Mouse (Mus musculus) erythroid progenitor cell, adult 5-6 weeks (primary cell): ENCODE results near the gene Lgals9. TPM values are rescaled to one million over a fixed set of nuclear protein-coding genes. Genes with fewer than 3 reads are reported as not detected.

ENCODE experiments used
- ATAC-seq: replicated peaks from 2 replicates; pipeline ENCODE4 v1.8.0; 2016; ENCODE audit warnings: moderate number of reproducible peaks, mild to moderate bottlenecking, moderate TSS enrichment, inconsistent platforms; ENCODE audit not compliant: poor library complexity, low FRiP score, severe bottlenecking
- total RNA-seq, 2 experiments: library from RNA; stranded (forward) in 1 of 2; stranded (reverse) in 1 of 2; fragments of 150-400 nt in 1 of 2; fragments of 186-747, 209-891 nt in 1 of 2; gene quantifications; 2 replicates each; pipeline versions ENCODE4 v1.2.3 to v1.2.4; 2015 to 2017; ENCODE audit warnings: low replicate concordance in 2 of 2

Lgals9 gene
- total RNA-seq (2015; ENCODE audit: low replicate concordance) (137 and 146 TPM in 2 replicates), total RNA-seq (2017; ENCODE audit: low replicate concordance) (14.2 and 28.0 TPM in 2 replicates)

DNA sequence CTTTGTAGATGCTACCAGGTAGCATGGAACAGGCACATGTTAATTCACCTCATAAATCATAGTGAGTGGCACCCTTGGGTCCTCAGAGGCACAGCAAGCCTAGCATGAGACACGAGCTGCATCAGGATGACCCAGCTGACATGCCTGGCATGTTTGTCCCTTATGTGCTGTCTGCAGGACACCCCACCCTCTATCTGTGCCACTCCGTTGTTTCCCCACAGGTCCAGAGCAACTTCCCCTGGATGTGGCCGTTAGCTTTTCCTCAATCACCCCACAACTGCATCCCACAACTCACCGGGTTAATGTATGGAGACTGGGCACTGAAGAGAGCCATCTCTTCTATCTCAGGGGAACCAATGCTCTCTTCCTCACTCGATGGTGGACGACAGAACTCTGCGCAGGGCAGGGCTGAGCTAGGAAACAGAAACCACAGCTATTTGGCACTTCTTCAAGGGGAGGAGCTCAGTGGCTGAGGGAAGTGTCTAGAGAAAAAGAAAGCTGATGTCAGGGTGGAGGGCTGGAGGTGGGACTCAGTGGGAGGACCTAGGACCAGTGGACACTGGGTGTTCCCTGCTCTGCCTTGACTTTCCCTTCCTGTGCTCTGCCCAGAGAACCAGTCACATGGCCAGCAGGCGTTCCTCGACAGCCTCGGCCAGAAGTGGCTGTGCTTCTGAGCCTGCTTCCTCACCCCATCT, at the start of gene Lgals9:
Lgals9 (minus strand) TSS at position 464 of the 695 bp plus-strand sequence.
- peak; percentile 84 for ATAC-seq

DNA sequence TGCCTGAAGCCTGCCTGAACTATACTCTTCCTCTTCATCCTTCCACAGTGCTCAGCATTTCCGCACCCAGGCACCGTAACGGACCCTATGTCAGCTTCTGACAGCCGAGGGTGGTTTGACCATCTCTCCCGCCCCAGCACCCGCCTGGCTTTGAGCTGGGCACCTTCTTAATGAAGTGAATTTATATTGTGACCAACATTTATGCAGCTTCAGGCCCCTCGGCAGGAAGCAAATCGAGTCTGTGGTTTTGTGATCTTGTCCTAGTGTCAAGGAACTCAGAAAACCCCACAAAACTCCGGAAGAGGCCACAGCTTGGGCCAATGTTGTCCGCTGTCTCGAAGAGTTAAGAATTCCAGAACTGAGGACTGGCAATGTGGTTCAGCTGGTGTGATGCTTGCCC, 48.9 kb upstream of the Lgals9 start:
- ATAC-seq = no peak

DNA sequence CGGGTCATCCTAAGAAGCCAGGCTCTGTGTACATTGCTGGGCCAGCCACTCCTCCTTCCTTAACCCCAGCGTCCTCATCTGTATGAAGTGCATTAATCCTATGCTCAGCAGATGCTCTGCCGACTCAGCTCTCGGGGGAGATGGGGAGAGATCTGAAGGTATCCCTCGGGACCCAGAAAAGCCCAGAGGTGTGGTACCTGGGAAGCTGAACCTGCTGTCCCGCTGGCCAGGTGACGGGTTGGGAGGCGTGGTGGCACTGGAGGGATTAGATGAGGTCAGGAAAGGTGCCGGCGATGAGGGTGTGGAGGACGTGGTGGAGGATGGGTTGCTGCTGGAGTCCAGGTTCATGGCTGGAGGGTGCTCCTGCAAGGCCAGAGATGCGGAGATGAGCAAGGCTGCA, 48.3 kb upstream of the Lgals9 start:
- ATAC-seq = no peak

- no peak for ATAC-seq
These were observed 46.7 kb upstream of the Lgals9 start for GRCm38 (mm10) chr11:79031452-79031746.

- peak; percentile 47; the same call in 1 of the 2 replicates for ATAC-seq
These were observed 46.1 kb upstream of the Lgals9 start for GRCm38 (mm10) chr11:79030570-79031451.

DNA sequence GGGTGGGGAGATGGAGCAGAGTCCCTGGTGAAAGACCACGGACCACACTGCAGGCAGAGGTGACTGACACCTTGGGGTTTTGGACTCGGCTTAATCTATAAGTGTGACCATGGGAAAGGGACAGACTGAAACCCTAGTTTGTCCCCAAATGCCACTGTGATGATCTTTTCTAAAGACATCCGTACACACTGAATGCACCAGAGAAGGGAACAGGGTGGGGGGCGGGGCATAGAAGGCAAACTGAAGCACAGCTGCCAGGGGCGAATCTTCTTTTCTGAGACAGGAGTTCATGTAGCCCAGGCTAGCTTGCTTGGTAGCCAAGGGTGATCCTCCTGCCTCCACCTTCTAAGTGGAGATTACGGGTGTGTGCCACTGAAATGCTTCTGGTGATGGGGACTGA, 39.0 kb upstream of the Lgals9 start:
- ATAC-seq = no peak

DNA sequence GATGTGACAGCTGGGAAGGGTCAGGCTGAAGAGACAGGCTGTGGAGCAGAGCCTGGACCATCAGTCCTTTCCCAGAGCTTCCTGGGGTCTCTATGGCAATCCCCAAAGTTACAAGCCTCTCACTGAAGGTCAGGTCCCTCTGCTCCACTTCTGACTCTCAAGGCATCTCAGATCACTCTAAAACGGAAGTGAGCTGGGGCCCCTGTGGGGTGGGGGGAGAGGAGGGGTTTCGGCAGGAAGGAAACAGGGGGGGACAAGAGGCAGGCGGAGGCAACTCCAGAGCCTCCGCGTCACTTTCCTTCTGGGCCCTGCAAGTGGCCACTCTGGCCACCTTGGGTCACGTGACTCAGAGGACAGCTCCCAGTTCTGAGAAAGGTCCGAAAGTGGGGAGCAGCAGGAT, 38.6 kb upstream of the Lgals9 start:
- no peak for ATAC-seq

DNA sequence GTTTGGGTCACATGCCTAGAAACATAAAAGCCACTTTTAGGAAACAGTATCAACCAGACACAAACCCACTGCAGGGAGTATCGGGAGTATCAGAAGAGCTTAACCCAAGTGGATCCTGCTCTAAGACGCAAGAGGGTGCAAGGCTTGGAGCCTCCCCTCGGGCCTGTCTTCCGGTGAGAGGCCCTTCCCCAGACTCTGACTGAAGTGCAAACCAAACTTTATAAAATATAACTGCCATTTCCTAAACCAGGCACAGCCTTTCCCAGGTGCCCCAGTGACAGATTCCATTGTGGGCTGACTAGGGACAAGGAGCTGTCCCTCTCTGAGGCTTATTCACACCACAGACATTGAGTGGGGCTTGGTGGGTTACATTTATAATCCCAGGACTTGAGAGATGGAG, 38.1 kb upstream of the Lgals9 start:
- ATAC-seq = no peak

DNA sequence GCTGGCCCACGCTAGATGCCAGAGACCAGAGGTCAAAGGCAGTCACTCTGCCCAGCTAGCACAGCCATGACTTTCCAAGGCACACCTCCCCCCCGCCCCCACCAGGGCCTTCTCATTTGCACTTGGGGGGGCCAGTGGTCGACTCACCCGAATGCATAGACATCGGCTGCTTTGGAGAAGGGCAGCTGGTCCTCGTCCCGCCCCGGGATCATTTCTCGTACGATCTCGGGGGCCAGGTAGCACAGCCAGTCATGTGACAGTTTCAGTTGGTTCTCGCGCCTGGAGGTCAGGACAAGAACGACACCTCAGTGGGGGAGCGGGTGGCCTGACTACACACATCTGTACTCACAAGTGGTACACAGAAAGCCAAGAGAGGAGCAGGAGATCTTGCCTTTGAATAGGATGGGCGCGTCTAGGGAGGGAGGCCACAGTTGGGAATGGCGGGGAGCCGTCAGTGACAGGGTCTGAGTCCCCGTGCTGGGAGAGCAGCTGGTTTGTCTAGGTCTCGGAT, 35.8 kb upstream of the Lgals9 start:
- ATAC-seq = no peak

- peak; percentile 49; the same call in 1 of the 2 replicates for ATAC-seq
These were observed 35.2 kb upstream of the Lgals9 start for GRCm38 (mm10) chr11:79019839-79020534.

- peak; percentile 69 for ATAC-seq
These were observed 34.4 kb upstream of the Lgals9 start for GRCm38 (mm10) chr11:79018954-79019704.

DNA sequence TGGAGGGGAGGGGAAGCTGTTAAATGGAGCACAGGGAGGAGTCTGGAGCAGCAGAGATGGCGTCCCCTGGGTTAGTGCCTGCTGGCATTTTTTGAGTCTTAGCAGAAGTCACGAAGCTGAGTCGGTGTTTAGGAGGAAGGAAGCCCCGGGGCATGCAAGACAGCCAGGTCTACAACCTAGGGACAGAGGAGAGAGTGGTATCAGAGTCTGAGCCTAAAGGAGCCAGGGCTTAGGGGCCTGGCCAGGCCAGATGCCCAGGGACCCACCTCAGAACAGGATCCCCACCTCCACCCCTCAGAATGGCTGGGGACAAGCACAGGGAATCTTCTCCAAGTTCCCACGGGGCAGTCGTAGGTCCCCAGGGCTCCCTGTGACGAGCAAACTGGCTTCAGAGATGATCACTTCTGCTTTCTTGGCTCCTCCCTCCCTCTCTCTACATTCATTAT, 32.4 kb upstream of the Lgals9 start:
- ATAC-seq = no peak

DNA sequence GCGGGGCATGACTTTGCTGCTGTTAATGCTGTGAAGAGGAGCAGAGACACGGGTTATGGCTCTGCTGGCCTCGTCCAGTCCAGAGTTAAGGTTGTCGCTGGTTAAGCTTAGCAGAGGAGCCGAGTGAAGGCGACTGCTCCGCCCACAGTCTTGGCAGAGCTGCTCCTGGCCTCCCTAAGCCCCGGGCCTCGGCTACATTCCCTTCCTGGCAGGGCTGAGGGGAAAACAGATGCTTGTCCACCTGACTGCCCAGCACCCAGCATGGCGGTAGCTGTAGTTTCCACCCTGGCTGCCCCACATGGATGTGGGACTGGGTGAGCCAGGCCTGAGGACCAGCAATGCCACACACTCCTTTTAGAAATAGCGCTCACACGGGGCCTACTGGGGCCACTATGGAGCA, 31.5 kb upstream of the Lgals9 start:
- no peak for ATAC-seq

GRCm38 (mm10) chr11:79015660-79016215, 31.0 kb upstream of the Lgals9 start:
- no peak for ATAC-seq

DNA sequence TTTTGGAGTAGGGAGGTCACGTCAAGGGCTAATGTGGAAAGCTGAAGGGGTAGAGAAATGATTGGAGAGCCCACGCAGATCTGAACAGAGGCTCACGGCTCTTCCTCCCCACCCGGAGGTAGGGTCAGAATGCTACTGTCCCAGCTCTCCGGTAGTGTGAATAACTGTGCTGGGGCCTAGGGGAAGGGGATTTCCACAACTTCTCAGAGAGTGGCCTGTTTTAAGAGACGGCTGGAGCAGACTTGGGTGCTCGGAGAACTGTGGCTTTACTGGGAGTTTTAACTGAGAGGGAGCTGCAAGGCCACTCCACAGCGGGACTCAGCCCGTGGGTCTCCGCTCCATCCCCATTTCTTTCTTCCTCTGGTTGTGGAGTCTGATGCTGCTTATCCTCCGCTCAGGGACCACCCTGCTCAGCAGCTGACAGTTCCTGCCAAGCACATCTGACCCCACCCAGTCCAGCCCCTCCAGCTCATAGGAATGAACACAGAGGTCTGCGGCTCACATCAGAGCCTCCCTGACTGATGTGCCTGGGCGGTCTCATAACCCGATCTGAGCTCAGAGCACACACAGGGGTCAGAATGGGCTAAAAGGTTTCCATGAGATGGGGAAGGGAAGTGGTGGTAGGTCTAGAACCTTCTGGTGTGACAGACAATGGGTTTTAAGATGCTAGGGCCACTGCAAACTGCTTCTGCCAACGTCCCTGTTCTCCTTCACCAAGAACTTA, 30.0 kb upstream of the Lgals9 start:
- ATAC-seq = no peak

GRCm38 (mm10) chr11:79013806-79014205, 29.1 kb upstream of the Lgals9 start:
- no peak for ATAC-seq

DNA sequence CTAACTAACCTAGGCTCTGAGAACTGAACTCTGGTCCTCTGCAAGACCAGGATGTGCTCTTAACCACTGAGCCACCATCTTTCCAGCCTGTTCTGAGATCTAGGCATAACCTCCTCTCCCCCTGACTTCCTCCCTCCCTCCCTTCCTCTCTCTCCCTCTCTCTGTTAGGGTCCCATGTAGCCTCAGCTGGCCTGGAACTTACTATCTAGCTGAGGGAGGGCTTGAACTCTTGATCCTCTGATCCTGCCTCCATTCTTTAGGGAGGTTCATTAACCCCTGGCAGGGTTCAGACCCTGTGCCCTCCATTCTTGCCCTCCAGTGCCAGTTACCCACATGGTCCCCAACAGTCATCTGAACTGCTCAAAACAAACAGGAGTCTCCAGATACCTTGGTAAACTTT, 28.3 kb upstream of the Lgals9 start:
- no peak for ATAC-seq

GRCm38 (mm10) chr11:79012529-79012928, 27.8 kb upstream of the Lgals9 start:
- ATAC-seq = no peak

DNA sequence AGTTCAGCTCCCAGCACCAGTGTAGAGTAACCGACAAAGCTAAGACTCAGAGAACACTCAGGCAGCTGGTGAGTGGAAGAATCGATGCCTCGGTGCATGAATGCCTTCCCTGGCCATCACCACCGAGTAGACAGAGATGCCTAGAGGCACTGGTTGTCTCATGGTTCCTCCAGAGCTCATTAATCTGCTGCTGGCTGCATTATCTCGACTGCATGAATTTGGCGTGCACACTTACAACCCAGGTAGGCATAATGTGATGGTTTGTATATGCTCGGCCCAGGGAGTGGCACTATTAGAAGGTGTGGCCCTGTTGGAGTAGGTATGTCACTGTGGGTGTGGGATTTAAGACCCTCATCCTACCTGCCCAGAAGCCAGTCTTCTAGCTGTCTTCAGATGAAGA, 24.1 kb upstream of the Lgals9 start:
- no peak for ATAC-seq
